Mouse (Mus musculus): ENCODE data around the gene Depp1.

Depp1 gene

DNA sequence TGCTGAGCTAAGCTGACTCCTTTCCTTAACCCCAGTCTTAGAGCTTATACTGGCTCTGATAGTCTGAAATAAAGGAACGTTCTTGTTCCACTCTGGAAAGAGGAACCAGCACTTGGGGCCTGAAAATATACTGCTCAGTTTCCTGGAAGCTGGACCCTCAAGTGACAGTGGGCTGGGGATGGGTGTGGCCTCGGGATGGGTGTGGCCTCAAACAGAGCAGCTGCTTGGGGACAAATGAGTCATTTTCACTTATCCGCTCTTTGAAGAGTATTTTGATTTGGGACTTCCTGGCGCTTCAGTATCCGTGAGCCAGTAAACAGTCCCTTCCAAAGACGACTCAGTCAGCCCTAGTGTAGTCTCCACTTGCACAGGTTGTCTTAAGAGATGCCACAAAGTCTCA lies 31.9 kb downstream of the Depp1 start:
- DNase-seq (ENCODE audit: low read depth) = peak; percentile 77

DNA sequence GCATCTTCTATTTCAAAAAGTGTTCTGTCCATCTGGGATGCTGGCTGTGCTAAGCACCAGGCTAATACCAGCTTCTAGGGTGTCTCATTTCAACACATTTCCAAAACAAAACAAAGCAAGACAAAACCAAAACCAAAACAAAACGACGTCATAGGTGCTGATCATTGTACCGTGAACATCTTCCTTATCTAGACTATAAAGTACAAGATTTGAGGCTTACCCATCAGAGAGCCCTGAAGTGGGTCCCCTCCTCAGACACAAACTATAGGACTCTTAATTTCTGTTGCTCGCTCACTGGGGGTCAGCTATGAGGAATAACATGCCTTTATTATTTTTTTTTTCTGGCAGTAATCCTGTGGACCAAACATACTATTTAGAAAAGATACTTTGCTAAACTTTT lies 43.2 kb downstream of the Depp1 start:
- no peak for DNase-seq (ENCODE audit: low read depth)

DNA sequence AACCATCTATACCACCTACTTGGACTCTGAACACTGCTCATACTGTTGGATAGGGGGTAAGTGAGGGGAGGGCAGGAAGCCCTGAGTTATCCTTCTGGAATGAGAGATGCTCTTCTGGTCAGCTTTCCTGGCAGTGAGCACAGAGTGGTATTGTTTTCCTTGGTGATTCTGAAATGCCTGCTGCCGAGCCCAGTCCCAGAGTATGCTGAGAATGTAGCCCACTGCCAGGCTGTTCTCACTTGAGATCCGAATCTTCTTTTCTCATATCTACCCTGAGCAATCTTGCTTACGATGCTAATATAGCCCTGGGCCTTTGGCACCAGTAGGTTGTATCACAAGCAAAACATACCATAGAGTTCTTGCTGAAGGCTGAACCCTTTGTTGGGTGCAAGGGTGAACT lies 43.9 kb downstream of the Depp1 start:
- DNase-seq (ENCODE audit: low read depth) = no peak

DNA sequence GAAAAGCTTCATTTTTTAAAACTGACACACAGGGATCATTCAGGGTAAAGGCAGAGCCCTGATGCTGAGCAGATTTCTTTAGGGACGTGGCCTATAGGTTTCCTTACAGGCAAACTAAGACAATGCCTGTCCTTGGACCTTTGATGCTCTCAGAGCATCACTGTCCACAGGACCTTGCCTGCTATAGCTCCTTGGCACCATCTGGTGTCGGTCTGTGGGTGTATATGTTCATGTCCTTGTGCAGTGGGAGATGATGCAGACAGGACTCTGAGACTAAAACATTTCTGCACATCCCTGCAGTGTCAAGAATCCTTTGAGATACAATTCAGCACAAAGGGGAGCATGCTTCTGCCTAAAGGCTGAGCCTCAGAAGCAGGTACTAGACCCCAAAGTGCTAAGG lies 47.0 kb downstream of the Depp1 start:
- DNase-seq (ENCODE audit: low read depth) = peak; percentile 62

DNA sequence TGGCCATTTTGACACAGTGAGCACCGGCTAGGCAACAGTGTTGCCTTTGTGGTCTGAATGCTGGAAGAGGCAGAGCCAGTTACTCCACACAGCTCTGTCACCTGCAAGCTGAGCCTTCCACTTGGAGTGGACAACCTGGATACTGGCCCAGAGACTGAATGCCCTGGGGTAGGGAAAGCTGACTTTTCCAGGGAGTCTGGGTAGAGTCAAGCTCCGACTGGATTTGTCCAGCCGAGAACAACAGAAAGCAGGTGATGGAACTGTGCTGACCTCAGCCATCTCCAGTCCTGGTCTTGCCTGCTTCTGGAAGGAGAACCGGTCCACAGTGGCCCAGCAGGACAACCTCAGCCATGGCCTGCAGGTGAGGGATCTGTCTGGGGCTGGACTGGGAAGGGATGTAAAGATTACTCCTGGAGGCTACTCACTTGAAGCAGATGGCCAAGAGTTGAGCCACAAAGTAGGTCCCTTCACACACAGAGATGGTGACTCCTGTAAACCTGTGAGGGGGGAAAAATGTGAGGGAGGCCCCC lies 47.6 kb downstream of the Depp1 start:
- no peak for DNase-seq (ENCODE audit: low read depth)

DNA sequence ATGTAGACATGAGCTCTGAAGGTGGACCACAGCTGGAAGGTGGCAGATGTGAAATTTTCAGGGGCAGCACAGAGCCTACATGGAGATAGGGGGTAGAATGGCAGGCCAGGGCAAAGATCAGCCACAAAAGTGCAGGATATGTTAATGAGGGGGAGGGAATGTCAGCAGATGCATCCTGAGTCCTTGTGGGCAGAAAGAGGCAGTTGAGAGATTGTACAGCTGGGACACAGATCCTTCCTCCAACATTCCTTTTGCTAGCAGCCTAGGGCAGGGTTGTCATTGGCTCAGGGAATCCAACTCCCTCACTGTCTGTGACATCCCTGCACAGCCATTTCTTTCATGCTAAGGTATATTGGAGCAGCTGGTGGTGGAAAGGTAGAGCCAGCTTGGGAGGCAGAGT lies 50.4 kb downstream of the Depp1 start:
- DNase-seq (ENCODE audit: low read depth) = no peak

Measured in c-Kit-positive CD71-negative TER-119-negative erythroid progenitor cells, embryonic 14.5 days (primary cell).